Mouse (Mus musculus): ENCODE measurements at regions not wholly inside any gene's neighbourhood (a gene's known extent, or its start where the extent isn't known, plus 50 kb on each side); places are given as distances from the start of the nearest gene placed in this dataset.

DNA sequence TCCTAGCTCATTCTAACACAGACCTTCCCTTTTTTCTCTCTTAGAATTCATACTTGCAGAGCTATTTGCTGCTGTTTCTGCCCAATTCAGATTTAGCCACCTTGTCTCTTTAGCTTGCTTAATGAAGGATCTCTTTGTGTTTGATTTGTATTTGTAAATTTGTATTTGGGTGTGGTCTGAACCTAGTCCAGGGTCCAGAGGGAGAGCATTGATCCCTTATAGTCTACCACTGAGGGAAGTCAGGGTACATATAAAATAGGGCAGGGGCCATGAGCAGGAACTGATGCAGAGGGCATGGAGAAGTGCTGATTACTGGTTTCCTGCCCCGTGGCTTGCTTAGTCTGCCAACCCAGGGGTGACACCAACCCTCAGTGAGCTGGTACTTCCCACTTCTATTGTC, 508.7 kb downstream of the Tm4sf1 start:
- no peak for TF ChIP-seq CTCF (IDR thresholded peaks at IDR 0.05; ENCODE audit: low read depth)
- no peak for TF ChIP-seq EP300 (IDR thresholded peaks at IDR 0.05; ENCODE audit: low read depth)
- H3K4me1 ChIP-seq (ENCODE audit: insufficient read depth): no peaks in the 10 kb centered on the region
- 24% methylated on average over 1 of the region's 1 CpGs for WGBS (ENCODE audit: insufficient replicate concordance)
- no peak overlapping the region for H3K4me2 ChIP-seq (ENCODE audit: low read depth, low read length)
- DNase-seq (no peak), ATAC-seq (peak; percentile 68)
- H3K4me3 ChIP-seq (ENCODE audit: low read depth, low read length): no peak overlapping the region
- H3K27ac ChIP-seq (ENCODE audit: low read depth): no peak overlapping the region
- no peaks in the 10 kb centered on the region for H3K36me3 ChIP-seq (replicated peaks; ENCODE audit: insufficient read depth, low read length)
- no peaks in the 10 kb centered on the region for H3K9me3 ChIP-seq (ENCODE audit: low read length)
- no peaks in the 10 kb centered on the region for H3K27me3 ChIP-seq (ENCODE audit: insufficient read depth, low read length)
- H3K9ac ChIP-seq (replicated peaks): no peak overlapping the region

- ATAC-seq (no peak), DNase-seq (no peak)
- H3K27me3 ChIP-seq (ENCODE audit: insufficient read depth, low read length): no peaks in the 10 kb centered on the region
- no peaks in the 10 kb centered on the region for H3K9me3 ChIP-seq (ENCODE audit: low read length)
- H3K4me1 ChIP-seq (ENCODE audit: insufficient read depth): no peaks in the 10 kb centered on the region
- no peak for TF ChIP-seq EP300 (IDR thresholded peaks at IDR 0.05; ENCODE audit: low read depth)
- no peak for TF ChIP-seq CTCF (IDR thresholded peaks at IDR 0.05; ENCODE audit: low read depth)
- WGBS (ENCODE audit: insufficient replicate concordance): 46% methylated on average over 3 of the region's 3 CpGs
- H3K4me3 ChIP-seq (ENCODE audit: low read depth, low read length): no peak overlapping the region
- no peak overlapping the region for H3K27ac ChIP-seq (ENCODE audit: low read depth)
- no peak overlapping the region for H3K9ac ChIP-seq (replicated peaks)
- H3K36me3 ChIP-seq (replicated peaks; ENCODE audit: insufficient read depth, low read length): no peaks in the 10 kb centered on the region
- H3K4me2 ChIP-seq (ENCODE audit: low read depth, low read length): no peak overlapping the region
Observed at GRCm38 (mm10) chr3:56789155-56789554, 512.6 kb downstream of the Tm4sf1 start.

- H3K36me3 ChIP-seq (replicated peaks; ENCODE audit: insufficient read depth, low read length): no peaks in the 10 kb centered on the region
- H3K4me1 ChIP-seq (ENCODE audit: insufficient read depth): no peaks in the 10 kb centered on the region
- DNase-seq (no peak), ATAC-seq (no peak)
- 77% methylated on average over 5 of the region's 5 CpGs for WGBS (ENCODE audit: insufficient replicate concordance)
- no peak overlapping the region for H3K4me3 ChIP-seq (ENCODE audit: low read depth, low read length)
- no peak overlapping the region for H3K4me2 ChIP-seq (ENCODE audit: low read depth, low read length)
- no peak overlapping the region for H3K9ac ChIP-seq (replicated peaks)
- no peaks in the 10 kb centered on the region for H3K9me3 ChIP-seq (ENCODE audit: low read length)
- no peaks in the 10 kb centered on the region for H3K27me3 ChIP-seq (ENCODE audit: insufficient read depth, low read length)
- TF ChIP-seq EP300 (IDR thresholded peaks at IDR 0.05; ENCODE audit: low read depth): no peak
- no peak for TF ChIP-seq CTCF (IDR thresholded peaks at IDR 0.05; ENCODE audit: low read depth)
- no peak overlapping the region for H3K27ac ChIP-seq (ENCODE audit: low read depth)
Observed at GRCm38 (mm10) chr3:56773920-56774319, 527.9 kb downstream of the Tm4sf1 start.

GRCm38 (mm10) chr3:56770225-56770624, 531.6 kb downstream of the Tm4sf1 start:
- WGBS (ENCODE audit: insufficient replicate concordance): 79% methylated on average over 2 of the region's 2 CpGs
- no peaks in the 10 kb centered on the region for H3K9me3 ChIP-seq (ENCODE audit: low read length)
- H3K27me3 ChIP-seq (ENCODE audit: insufficient read depth, low read length): no peaks in the 10 kb centered on the region
- no peak overlapping the region for H3K9ac ChIP-seq (replicated peaks)
- ATAC-seq (no peak), DNase-seq (no peak)
- no peak overlapping the region for H3K4me2 ChIP-seq (ENCODE audit: low read depth, low read length)
- no peaks in the 10 kb centered on the region for H3K36me3 ChIP-seq (replicated peaks; ENCODE audit: insufficient read depth, low read length)
- H3K4me1 ChIP-seq (ENCODE audit: insufficient read depth): no peaks in the 10 kb centered on the region
- H3K27ac ChIP-seq (ENCODE audit: low read depth): no peak overlapping the region
- no peak overlapping the region for H3K4me3 ChIP-seq (ENCODE audit: low read depth, low read length)
- no peak for TF ChIP-seq EP300 (IDR thresholded peaks at IDR 0.05; ENCODE audit: low read depth)
- TF ChIP-seq CTCF (IDR thresholded peaks at IDR 0.05; ENCODE audit: low read depth): no peak

DNA sequence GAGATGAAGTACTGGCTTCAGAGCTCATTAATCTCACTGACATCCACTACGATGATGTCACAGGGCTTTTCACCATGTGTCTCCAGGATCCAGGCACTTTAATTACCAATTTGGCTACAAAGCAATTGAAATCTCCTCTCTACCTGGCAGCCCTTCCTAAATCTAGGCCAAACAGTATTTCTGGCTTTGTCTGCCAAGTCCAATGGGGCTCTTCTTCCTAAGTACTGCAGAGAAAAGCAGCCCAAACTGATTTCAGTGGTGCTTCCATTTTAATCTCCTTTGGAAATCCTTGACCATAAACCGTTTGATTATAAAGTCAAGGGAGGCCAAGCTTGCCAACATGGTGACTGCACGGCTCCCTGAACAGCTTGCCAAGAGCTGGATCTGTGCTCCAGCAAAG, 534.7 kb downstream of the Tm4sf1 start:
- ATAC-seq (no peak), DNase-seq (no peak)
- WGBS (ENCODE audit: insufficient replicate concordance): 67% methylated on average over 3 of the region's 3 CpGs
- no peak overlapping the region for H3K4me3 ChIP-seq (ENCODE audit: low read depth, low read length)
- TF ChIP-seq CTCF (IDR thresholded peaks at IDR 0.05; ENCODE audit: low read depth) (no peak), EP300 (IDR thresholded peaks at IDR 0.05; ENCODE audit: low read depth) (no peak)
- no peak overlapping the region for H3K9ac ChIP-seq (replicated peaks)
- no peak overlapping the region for H3K4me2 ChIP-seq (ENCODE audit: low read depth, low read length)
- no peaks in the 10 kb centered on the region for H3K36me3 ChIP-seq (replicated peaks; ENCODE audit: insufficient read depth, low read length)
- no peaks in the 10 kb centered on the region for H3K27me3 ChIP-seq (ENCODE audit: insufficient read depth, low read length)
- no peaks in the 10 kb centered on the region for H3K9me3 ChIP-seq (ENCODE audit: low read length)
- H3K27ac ChIP-seq (ENCODE audit: low read depth): no peak overlapping the region
- no peaks in the 10 kb centered on the region for H3K4me1 ChIP-seq (ENCODE audit: insufficient read depth)

GRCm38 (mm10) chr3:56764336-56764735, 537.5 kb downstream of the Tm4sf1 start:
- TF ChIP-seq EP300 (IDR thresholded peaks at IDR 0.05; ENCODE audit: low read depth) (no peak), CTCF (IDR thresholded peaks at IDR 0.05; ENCODE audit: low read depth) (no peak)
- no peak for ATAC-seq
- Histone ChIP-seq H3K36me3 (replicated peaks; ENCODE audit: insufficient read depth, low read length) (no peaks in the 10 kb centered on the region), H3K9me3 (ENCODE audit: low read length) (no peaks in the 10 kb centered on the region), H3K27ac (ENCODE audit: low read depth) (no peak overlapping the region), H3K4me3 (ENCODE audit: low read depth, low read length) (no peak overlapping the region), H3K4me1 (ENCODE audit: insufficient read depth) (no peaks in the 10 kb centered on the region), H3K4me2 (ENCODE audit: low read depth, low read length) (no peak overlapping the region), H3K27me3 (ENCODE audit: insufficient read depth, low read length) (no peaks in the 10 kb centered on the region), H3K9ac (replicated peaks) (no peak overlapping the region)
- 72% methylated on average over 3 of the region's 3 CpGs for WGBS (ENCODE audit: insufficient replicate concordance)
- no peak for DNase-seq

DNA sequence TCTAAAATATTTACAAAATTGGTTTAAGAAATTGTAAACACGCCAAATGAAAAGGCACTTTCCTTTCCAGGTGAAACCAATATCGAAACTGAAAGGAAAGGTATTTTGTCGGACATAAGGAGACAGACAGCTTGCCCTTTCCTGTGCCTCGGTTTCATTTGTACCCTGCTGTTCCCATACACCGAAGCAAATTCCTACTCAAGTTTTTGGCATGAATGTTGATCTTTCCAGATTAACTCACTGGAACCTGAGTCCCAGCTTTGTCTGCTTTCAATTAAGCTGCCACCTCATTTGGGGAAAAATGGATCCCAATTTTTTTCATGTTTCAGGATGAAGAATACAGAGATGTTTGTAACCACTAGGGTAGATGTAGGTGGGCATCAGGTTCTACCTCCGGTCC, 537.9 kb downstream of the Tm4sf1 start:
- H3K36me3 ChIP-seq (replicated peaks; ENCODE audit: insufficient read depth, low read length): no peaks in the 10 kb centered on the region
- H3K4me2 ChIP-seq (ENCODE audit: low read depth, low read length): no peak overlapping the region
- no peak overlapping the region for H3K4me3 ChIP-seq (ENCODE audit: low read depth, low read length)
- TF ChIP-seq EP300 (IDR thresholded peaks at IDR 0.05; ENCODE audit: low read depth): no peak
- DNase-seq (no peak), ATAC-seq (no peak)
- no peak overlapping the region for H3K27ac ChIP-seq (ENCODE audit: low read depth)
- no peaks in the 10 kb centered on the region for H3K27me3 ChIP-seq (ENCODE audit: insufficient read depth, low read length)
- no peaks in the 10 kb centered on the region for H3K9me3 ChIP-seq (ENCODE audit: low read length)
- no peak overlapping the region for H3K9ac ChIP-seq (replicated peaks)
- 83% methylated on average over 6 of the region's 6 CpGs for WGBS (ENCODE audit: insufficient replicate concordance)
- no peaks in the 10 kb centered on the region for H3K4me1 ChIP-seq (ENCODE audit: insufficient read depth)
